Mouse (Mus musculus) stomach, embryonic 14.5 days (tissue): ENCODE measurements around the gene Nid2. TPM values are rescaled to one million over a fixed set of nuclear protein-coding genes. Genes with fewer than 3 reads are reported as not detected.

ENCODE experiments used
- ATAC-seq: fragments of 200-750 bp; cut with Nextera tagmentation; 2 replicates; pipeline ENCODE4 v1.8.0; 2017; ENCODE audit warnings: low read depth, moderate TSS enrichment; ENCODE audit not compliant: insufficient number of reproducible peaks, insufficient read depth, low FRiP score
- H3K27ac ChIP-seq: fragments of 300-500 bp; sonication (generic); 2 replicates; pipeline ENCODE4 v1.5.1; 2014; ENCODE audit warnings: mild to moderate bottlenecking, low read length, moderate library complexity, mixed read lengths
- H3K27me3 ChIP-seq: fragments of 300-500 bp; sonication (generic); 2 replicates; pipeline ENCODE4 v1.6.1; 2014; ENCODE audit warnings: low read length, control low read depth, mixed read lengths; ENCODE audit not compliant: control insufficient read depth, insufficient read depth
- H3K36me3 ChIP-seq: fragments of 300-500 bp; sonication (generic); 2 replicates; pipeline ENCODE4 v1.6.1; 2014; ENCODE audit warnings: mild to moderate bottlenecking, control low read depth, low read length, moderate library complexity, mixed read lengths; ENCODE audit not compliant: control insufficient read depth, insufficient read depth
- H3K4me1 ChIP-seq: fragments of 300-500 bp; sonication (generic); 2 replicates; pipeline ENCODE4 v1.6.1; 2014; ENCODE audit warnings: low read length, control low read depth, mixed read lengths; ENCODE audit not compliant: control insufficient read depth, insufficient read depth
- H3K4me2 ChIP-seq: fragments of 300-500 bp; sonication (generic); replicated peaks from 2 replicates; pipeline ENCODE4 v1.6.1; 2014; ENCODE audit warnings: low read depth, low read length, control low read depth
- H3K4me3 ChIP-seq: fragments of 300-500 bp; sonication (generic); 2 replicates; pipeline ENCODE4 v1.5.1; 2014; ENCODE audit warnings: low read depth, low read length, control low read depth
- H3K9ac ChIP-seq: fragments of 300-500 bp; sonication (generic); replicated peaks from 2 replicates; pipeline ENCODE4 v1.6.1; 2014; ENCODE audit warnings: low read depth, mild to moderate bottlenecking, control low read depth, low read length, moderate library complexity, mixed read lengths
- H3K9me3 ChIP-seq: fragments of 300-500 bp; sonication (generic); 2 replicates; pipeline ENCODE4 v1.6.1; 2016; ENCODE audit warnings: low read depth, low read length, control low read depth; ENCODE audit not compliant: control insufficient read depth
- WGBS: fragments of 180-500 bp; shearing (Covaris S2); extraction: QIAGEN DNeasy Blood & Tissue Kit; methylation state at CpG from one replicate; pipeline ENCODE4 v1.1.7; 2014; 5-methylcytosine and 5-hydroxymethylcytosine counted together
- polyA plus RNA-seq: library from polyadenylated mRNA; unstranded; fragments of >200 nt; fragmentation: Nextera tagmentation; extraction: Ambion mirVana; gene quantifications from 2 replicates; pipeline ENCODE4 v1.2.1, GENCODE M21; 2014

Gene Nid2
- polyA plus RNA-seq, 1 experiment from 2014 or later = 81.2 TPM

- Histone ChIP-seq H3K4me1 (peaks cover 28% of the 10 kb centered on the region; the same call in 1 of the 2 replicates), H3K4me2 (no peak overlapping the region), H3K36me3 (peaks cover 7% of the 10 kb centered on the region; the same call in 1 of the 2 replicates), H3K9ac (no peak overlapping the region), H3K4me3 (no peak overlapping the region), H3K9me3 (no peaks in the 10 kb centered on the region), H3K27ac (no peak overlapping the region; the same call in 1 of the 2 replicates), H3K27me3 (no peaks in the 10 kb centered on the region)
- WGBS = 51% methylated on average over 9 of the region's 9 CpGs
- ATAC-seq = 0 out of 2 replicates have a peak, but pooled peaks have one; percentile 35
Observed at GRCm38 (mm10) chr14:19765539-19766379, 14.7 kb downstream of the Nid2 start.

- Histone ChIP-seq H3K9me3 (no peaks in the 10 kb centered on the region), H3K36me3 (peaks cover 7% of the 10 kb centered on the region; the same call in 1 of the 2 replicates), H3K4me1 (peaks cover 28% of the 10 kb centered on the region; the same call in 1 of the 2 replicates), H3K9ac (no peak overlapping the region), H3K27me3 (no peaks in the 10 kb centered on the region), H3K4me3 (no peak overlapping the region), H3K27ac (0 out of 2 replicates have a peak overlapping the region, but pooled peaks have one; percentile 27), H3K4me2 (no peak overlapping the region)
- 5% methylated on average over 1 of the region's 1 CpGs for WGBS
- ATAC-seq = 0 out of 2 replicates have a peak, but pooled peaks have one; percentile 39
Observed at GRCm38 (mm10) chr14:19766380-19766649, 15.2 kb downstream of the Nid2 start.

GRCm38 (mm10) chr14:19768648-19769047, 17.6 kb downstream of the Nid2 start:
- Histone ChIP-seq H3K27ac (no peak overlapping the region), H3K27me3 (no peaks in the 10 kb centered on the region), H3K4me1 (peaks cover 22% of the 10 kb centered on the region; the same call in 1 of the 2 replicates), H3K9me3 (no peaks in the 10 kb centered on the region), H3K4me2 (no peak overlapping the region), H3K36me3 (peaks cover 7% of the 10 kb centered on the region; the same call in 1 of the 2 replicates), H3K4me3 (no peak overlapping the region), H3K9ac (no peak overlapping the region)
- 85% methylated on average over 6 of the region's 6 CpGs for WGBS
- ATAC-seq = no peak

- H3K36me3 ChIP-seq = peaks cover 7% of the 10 kb centered on the region; the same call in 1 of the 2 replicates
- no peak overlapping the region for H3K4me3 ChIP-seq
- H3K9ac ChIP-seq = no peak overlapping the region
- H3K9me3 ChIP-seq = no peaks in the 10 kb centered on the region
- no peak overlapping the region for H3K4me2 ChIP-seq
- ATAC-seq = no peak
- H3K27me3 ChIP-seq = no peaks in the 10 kb centered on the region
- WGBS = 40% methylated on average over 6 of the region's 6 CpGs
- no peak overlapping the region for H3K27ac ChIP-seq
- peaks cover 23% of the 10 kb centered on the region; the same call in 1 of the 2 replicates for H3K4me1 ChIP-seq
Observed at GRCm38 (mm10) chr14:19769441-19770200, 18.6 kb downstream of the Nid2 start.

GRCm38 (mm10) chr14:19771173-19771572, 20.1 kb downstream of the Nid2 start:
- no peak overlapping the region for H3K9ac ChIP-seq
- H3K36me3 ChIP-seq = peaks cover 7% of the 10 kb centered on the region; the same call in 1 of the 2 replicates
- no peak overlapping the region for H3K27ac ChIP-seq
- no peaks in the 10 kb centered on the region for H3K9me3 ChIP-seq
- WGBS = 74% methylated on average over 7 of the region's 7 CpGs
- H3K27me3 ChIP-seq = no peaks in the 10 kb centered on the region
- H3K4me2 ChIP-seq = no peak overlapping the region
- no peak for ATAC-seq
- peaks cover 15% of the 10 kb centered on the region; the same call in 1 of the 2 replicates for H3K4me1 ChIP-seq
- no peak overlapping the region for H3K4me3 ChIP-seq

GRCm38 (mm10) chr14:19774036-19774628, 23.1 kb downstream of the Nid2 start:
- Histone ChIP-seq H3K27ac (no peak overlapping the region), H3K4me1 (peaks cover 10% of the 10 kb centered on the region; the same call in 1 of the 2 replicates), H3K36me3 (no peaks in the 10 kb centered on the region), H3K9me3 (no peaks in the 10 kb centered on the region), H3K9ac (no peak overlapping the region), H3K4me3 (no peak overlapping the region), H3K27me3 (no peaks in the 10 kb centered on the region), H3K4me2 (no peak overlapping the region)
- WGBS = 44% methylated on average over 13 of the region's 13 CpGs
- no peak for ATAC-seq

- no peak for ATAC-seq
- H3K36me3 ChIP-seq = peaks cover 5% of the 10 kb centered on the region
- H3K9ac ChIP-seq = no peak overlapping the region
- H3K4me3 ChIP-seq = no peak overlapping the region
- no peak overlapping the region for H3K4me2 ChIP-seq
- H3K27ac ChIP-seq = no peak overlapping the region
- 77% methylated on average over 4 of the region's 4 CpGs for WGBS
- peaks cover 4% of the 10 kb centered on the region; the same call in 1 of the 2 replicates for H3K4me1 ChIP-seq
- no peaks in the 10 kb centered on the region for H3K9me3 ChIP-seq
- H3K27me3 ChIP-seq = no peaks in the 10 kb centered on the region
Observed at GRCm38 (mm10) chr14:19775491-19775890, 24.4 kb downstream of the Nid2 start.

- 94% methylated on average over 5 of the region's 5 CpGs for WGBS
- no peaks in the 10 kb centered on the region for H3K9me3 ChIP-seq
- H3K4me2 ChIP-seq = no peak overlapping the region
- no peak for ATAC-seq
- peaks cover 5% of the 10 kb centered on the region for H3K36me3 ChIP-seq
- H3K27ac ChIP-seq = no peak overlapping the region
- H3K9ac ChIP-seq = no peak overlapping the region
- no peak overlapping the region for H3K4me3 ChIP-seq
- H3K4me1 ChIP-seq = peaks cover 4% of the 10 kb centered on the region; the same call in 1 of the 2 replicates
- no peaks in the 10 kb centered on the region for H3K27me3 ChIP-seq
Observed at GRCm38 (mm10) chr14:19776179-19776578, 25.1 kb downstream of the Nid2 start.
